Mouse (Mus musculus) CH12.LX (cell line): Measurements from ENCODE around the gene Gm20388. TPM values are rescaled to one million over a fixed set of nuclear protein-coding genes. Genes with fewer than 3 reads are reported as not detected.

Experiments used
- DNase-seq: peaks from one replicate; pipeline ENCODE4 v3.0.0-alpha.2; 2013; ENCODE audit errors: extremely low read depth
- H3K27ac ChIP-seq: 2 replicates; pipeline ENCODE4 v1.5.1; 2012; ENCODE audit warnings: low read depth, mild to moderate bottlenecking, control low read depth, moderate library complexity; ENCODE audit not compliant: insufficient read depth
- H3K27me3 ChIP-seq: replicated peaks from 2 replicates; pipeline ENCODE3; 2012; ENCODE audit warnings: inconsistent platforms
- H3K36me3 ChIP-seq, 2 experiments: replicated peaks in 1 of 2; 2 replicates each; pipeline versions ENCODE3 to v1.6.1; 2012; ENCODE audit warnings: inconsistent platforms in 1 of 2, low read length in 1 of 2, mild to moderate bottlenecking in 1 of 2, mixed read lengths in 1 of 2, moderate library complexity in 1 of 2; ENCODE audit not compliant: control insufficient read depth in 1 of 2, insufficient read depth in 1 of 2
- H3K4me1 ChIP-seq, 2 experiments: 2 replicates each; pipeline ENCODE4 v1.6.1; 2012; ENCODE audit warnings: inconsistent platforms in 1 of 2, moderate library complexity in 1 of 2; ENCODE audit not compliant: insufficient read depth in 2 of 2, control insufficient read depth in 1 of 2
- H3K4me2 ChIP-seq: 2 replicates; pipeline ENCODE4 v1.6.1; 2012; ENCODE audit warnings: low read depth, mild to moderate bottlenecking, control low read depth; ENCODE audit not compliant: poor library complexity, insufficient read depth, severe bottlenecking
- H3K4me3 ChIP-seq, 3 experiments: fragments of 150-350 bp in 1 of 3; sonication (generic) in 1 of 3; replicated peaks in 1 of 3; 2 replicates each; pipeline versions ENCODE3 to v1.5.1; 2011 to 2012; ENCODE audit warnings: low read depth in 2 of 3, low read length in 2 of 3, mild to moderate bottlenecking in 2 of 3, moderate library complexity in 2 of 3, control low read depth in 1 of 3, improper control_type of control experiment in 1 of 3, inconsistent platforms in 1 of 3, mixed read lengths in 1 of 3; ENCODE audit not compliant: poor library complexity in 1 of 3
- H3K79me2 ChIP-seq: replicated peaks from 2 replicates; pipeline ENCODE4 v1.6.1; 2012; ENCODE audit warnings: mild to moderate bottlenecking, moderate library complexity; ENCODE audit not compliant: control insufficient read depth, poor library complexity, insufficient read depth, severe bottlenecking; ENCODE audit errors: extremely low read depth
- H3K9ac ChIP-seq: 2 replicates; pipeline ENCODE4 v1.6.1; 2012; ENCODE audit warnings: low read depth, mild to moderate bottlenecking, control low read depth, moderate library complexity; ENCODE audit not compliant: insufficient read depth
- H3K9me3 ChIP-seq: replicated peaks from 2 replicates; pipeline ENCODE3; 2012; ENCODE audit warnings: low read length, inconsistent platforms, mixed read lengths
- CHD2 ChIP-seq: IDR thresholded peaks from 2 replicates; pipeline ENCODE4 v1.6.1; 2011; ENCODE audit warnings: low read length, improper control_type of control experiment
- ETS1 ChIP-seq: conservative IDR thresholded peaks from 2 replicates; pipeline ENCODE4 v1.6.1; 2012; ENCODE audit warnings: low read depth, mild to moderate bottlenecking, inconsistent platforms, low read length, improper control_type of control experiment, moderate library complexity
- HCFC1 ChIP-seq: IDR thresholded peaks from 2 replicates; pipeline ENCODE4 v1.6.1; 2012; ENCODE audit warnings: low read depth, mild to moderate bottlenecking, inconsistent platforms, low read length, improper control_type of control experiment
- JUN ChIP-seq: IDR thresholded peaks from 2 replicates; pipeline ENCODE4 v1.6.1; 2011; ENCODE audit warnings: low read depth, mild to moderate bottlenecking, low read length, improper control_type of control experiment, moderate library complexity; ENCODE audit not compliant: insufficient read depth
- MAZ ChIP-seq: IDR thresholded peaks from 2 replicates; pipeline ENCODE4 v1.6.1; 2012; ENCODE audit warnings: low read depth, mild to moderate bottlenecking, inconsistent platforms, low read length, improper control_type of control experiment, moderate library complexity
- MEF2A ChIP-seq: IDR thresholded peaks from 2 replicates; pipeline ENCODE4 v1.6.1; 2014; ENCODE audit warnings: low read depth, mild to moderate bottlenecking, inconsistent platforms, low read length, improper control_type of control experiment, borderline replicate concordance
- MXI1 ChIP-seq: IDR thresholded peaks from 2 replicates; pipeline ENCODE4 v1.6.1; 2011; ENCODE audit warnings: mild to moderate bottlenecking, low read depth, low read length, improper control_type of control experiment
- NELFE ChIP-seq: IDR thresholded peaks from 2 replicates; pipeline ENCODE4 v1.6.1; 2011; ENCODE audit warnings: low read depth, low read length, improper control_type of control experiment
- NRF1 ChIP-seq: IDR thresholded peaks from 2 replicates; pipeline ENCODE4 v1.6.1; 2014; ENCODE audit warnings: low read depth, mild to moderate bottlenecking, inconsistent platforms, low read length, improper control_type of control experiment, moderate library complexity
- PAX5 ChIP-seq: IDR thresholded peaks from 2 replicates; pipeline ENCODE4 v1.6.1; 2012; ENCODE audit warnings: low read length, inconsistent platforms, mixed read lengths
- POLR2AphosphoS2 ChIP-seq: IDR thresholded peaks from 2 replicates; pipeline ENCODE4 v1.6.1; 2011; ENCODE audit warnings: low read depth, low read length, improper control_type of control experiment
- RAD21 ChIP-seq: IDR thresholded peaks from 2 replicates; pipeline ENCODE4 v1.6.1; 2011; ENCODE audit warnings: low read depth, mild to moderate bottlenecking, low read length, improper control_type of control experiment, moderate library complexity
- RCOR1 ChIP-seq: conservative IDR thresholded peaks from 2 replicates; pipeline ENCODE4 v1.6.1; 2012; ENCODE audit warnings: low read depth, mild to moderate bottlenecking, inconsistent platforms, low read length, improper control_type of control experiment
- SMC3 ChIP-seq: IDR thresholded peaks from 2 replicates; pipeline ENCODE4 v1.6.1; 2011; ENCODE audit warnings: low read depth, low read length, improper control_type of control experiment
- USF1 ChIP-seq: IDR thresholded peaks from 2 replicates; pipeline ENCODE4 v1.6.1; 2014; ENCODE audit warnings: low read depth, mild to moderate bottlenecking, inconsistent platforms, low read length, improper control_type of control experiment
- ZC3H11A ChIP-seq: IDR thresholded peaks from 2 replicates; pipeline ENCODE4 v1.6.1; 2012; ENCODE audit warnings: low read depth, mild to moderate bottlenecking, inconsistent platforms, low read length, improper control_type of control experiment
- dilution Hi-C: fragments of 300-500 bp; cut with MboI; formaldehyde crosslinking; loops from 2 replicates; pipeline ENCODE4 v1.14.3; 2020; ENCODE audit warnings: low sequenced_read_pairs; ENCODE audit not compliant: extremely low pct_unique_long_range_greater_than_20kb, extremely low pct_ligation_motif_present
- in situ Hi-C: fragments of 300-500 bp; cut with MboI; formaldehyde crosslinking; loops from 3 replicates; pipeline ENCODE4 v1.14.3; 2019; ENCODE audit warnings: low sequenced_read_pairs, low pct_ligation_motif_present, low pct_unique_long_range_greater_than_20kb, mixed read lengths
- polyA plus RNA-seq: library from polyadenylated mRNA; unstranded; fragments of >175 nt; gene quantifications from 2 replicates; pipeline ENCODE4 v1.2.1, GENCODE M21; 2012; ENCODE audit warnings: low read depth; ENCODE audit not compliant: insufficient read length
- total RNA-seq, 2 experiments: library from RNA; depleted of rRNA; stranded (reverse); fragments of 300-350 nt in 1 of 2; fragments of >200 nt in 1 of 2; gene quantifications; 2 replicates each; pipeline ENCODE4 v1.2.3; 2012 to 2014

The Gm20388 gene
- total and polyA plus RNA-seq, 3 experiments: 14.8 to 26.3 (median 22.2) TPM

GRCm38 (mm10) chr8:123845114-123845513 lies 3934.5 kb downstream of the Gm20388 start:
- H3K4me2 ChIP-seq: no peak overlapping the region
- in situ Hi-C loops: no loop called here
- DNase-seq: no peak
- H3K4me1 ChIP-seq: peaks cover 3 to 29% of the 10 kb centered on the region in 2 experiments; a peak in 3 of 4 replicates
- H3K4me3 ChIP-seq: no peak overlapping the region
- H3K36me3 ChIP-seq: peaks cover 5 to 50% of the 10 kb centered on the region in 2 experiments
- dilution Hi-C loops: no loop called here
- H3K9me3 ChIP-seq: no peaks in the 10 kb centered on the region
- no peaks in the 10 kb centered on the region for H3K27me3 ChIP-seq
- no peak for TF ChIP-seq ZC3H11A
- TF ChIP-seq ETS1: no peak
- no peak for TF ChIP-seq MEF2A
- no peak for TF ChIP-seq MAZ
- no peak for TF ChIP-seq NRF1
- no peak for TF ChIP-seq POLR2AphosphoS2
- TF ChIP-seq RAD21: no peak
- no peak for TF ChIP-seq RCOR1
- no peak for TF ChIP-seq JUN
- no peak for TF ChIP-seq SMC3
- TF ChIP-seq CHD2: no peak
- no peak for TF ChIP-seq HCFC1
- no peak for TF ChIP-seq PAX5
- TF ChIP-seq NELFE: no peak
- TF ChIP-seq MXI1: no peak
- no peak for TF ChIP-seq USF1
- TF ChIP-seq, all 38 proteins: peak for 0
- Histone ChIP-seq H3K9ac (no peak overlapping the region), H3K79me2 (peaks cover 5% of the 10 kb centered on the region; the same call in 1 of the 2 replicates), H3K27ac (no peak overlapping the region)

DNA sequence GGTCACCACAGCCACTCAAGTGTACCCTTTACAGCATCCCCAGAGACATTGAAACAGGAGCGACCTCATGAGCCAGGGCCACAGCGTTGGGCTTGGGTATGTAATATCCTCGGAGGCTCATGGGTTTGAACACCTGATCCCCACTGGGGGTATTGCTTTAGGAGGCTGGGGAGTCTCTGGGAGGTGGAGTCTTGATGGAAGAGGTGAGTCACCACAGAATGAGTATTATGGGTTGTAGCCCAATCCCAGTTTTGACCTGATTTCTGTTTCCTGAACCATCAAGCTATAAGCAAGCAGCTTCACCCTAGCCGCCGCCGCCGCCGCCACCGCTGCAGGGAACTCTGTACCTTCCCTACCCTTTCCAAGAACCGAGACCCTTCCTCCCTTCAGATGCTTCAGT lies 3935.3 kb downstream of the Gm20388 start:
- Histone ChIP-seq H3K9ac (no peak overlapping the region), H3K36me3 (peaks cover 5 to 44% of the 10 kb centered on the region in 2 experiments), H3K4me3 (no peak overlapping the region), H3K27ac (no peak overlapping the region), H3K4me2 (no peak overlapping the region), H3K27me3 (no peaks in the 10 kb centered on the region), H3K9me3 (no peaks in the 10 kb centered on the region), H3K4me1 (peaks cover 3 to 38% of the 10 kb centered on the region in 2 experiments; a peak in 3 of 4 replicates), H3K79me2 (peaks cover 10% of the 10 kb centered on the region; the same call in 1 of the 2 replicates)
- TF ChIP-seq USF1 (no peak), PAX5 (no peak)
- DNase-seq: no peak
- in situ Hi-C loops (no loop called here), dilution Hi-C loops (no loop called here)
